In genomic region chr7:49633375-49633956, GRCm38 (mm10) we compare ENCODE assay signal across 8 mouse cellular contexts. TPM values are rescaled to one million over a fixed set of nuclear protein-coding genes. Genes with fewer than 3 reads are reported as not detected.
A peak's percentile ranks its signal among the peaks of the same experiment; 100 is the strongest.
DNase-seq lines count a peak whose midpoint lies in the region; ATAC-seq lines count a peak whose summit lies in the region.

No protein-coding gene starts in this region.

- no peaks in the 10 kb centered on the region for H3K9me3 ChIP-seq in limb, embryonic 11.5 days (ENCODE audit: control insufficient read depth, low read length)
- H3K9me3 ChIP-seq in midbrain, embryonic 13.5 days: no peaks in the 10 kb centered on the region

- ATAC-seq in granulocyte monocyte progenitor cell, adult 5-6 weeks (replicated peaks; ENCODE audit: poor library complexity, severe bottlenecking): peak; percentile 90
- no peak for ATAC-seq in limb, embryonic 11.5 days (ENCODE audit: insufficient number of reproducible peaks, low FRiP score, low TSS enrichment, low read depth)
- ATAC-seq in midbrain, embryonic 13.5 days: peak; percentile 27

- H3K27ac ChIP-seq in limb, embryonic 11.5 days (replicated peaks; ENCODE audit: low read depth, low read length): no peak overlapping the region
- peak overlapping the region; percentile 60; the same call in 1 of the 2 replicates for H3K27ac ChIP-seq in midbrain, embryonic 13.5 days

- H3K27me3 ChIP-seq in limb, embryonic 11.5 days (ENCODE audit: control insufficient read depth, insufficient read depth, low read length): peaks cover 74% of the 10 kb centered on the region
- H3K27me3 ChIP-seq in midbrain, embryonic 13.5 days: peaks cover 84% of the 10 kb centered on the region

- WGBS in limb, embryonic 11.5 days: under 1% methylated on average over 33 of the region's 33 CpGs
- WGBS in midbrain, embryonic 13.5 days: under 1% methylated on average over 33 of the region's 33 CpGs

- peak; percentile 21 to 32 for DNase-seq in cerebellum, postnatal 10 days
- no peak for DNase-seq in cerebellum, adult 18-20 months
- DNase-seq in adrenal gland, postnatal 14 days: peak; percentile 37
- DNase-seq in limb, embryonic 11.5 days (ENCODE audit: low spot score): peak; percentile 64
- peak; percentile 53 for DNase-seq in thymus, postnatal 14 days
- no peak for DNase-seq in frontal cortex, postnatal 10 days (ENCODE audit: low spot score in 2 of 2)

- no peaks in the 10 kb centered on the region; the same call in none of the 2 replicates for H3K4me1 ChIP-seq in limb, embryonic 11.5 days (ENCODE audit: control insufficient read depth, insufficient read depth, low read length)
- peaks cover 50% of the 10 kb centered on the region for H3K4me1 ChIP-seq in midbrain, embryonic 13.5 days (replicated peaks)

- peak overlapping the region; percentile 51 for H3K4me2 ChIP-seq in limb, embryonic 11.5 days (ENCODE audit: low read depth, severe bottlenecking)
- H3K4me2 ChIP-seq in midbrain, embryonic 13.5 days (replicated peaks): peak overlapping the region; percentile 59

- no peak overlapping the region; the same call in 1 of the 2 replicates for H3K9ac ChIP-seq in limb, embryonic 11.5 days (ENCODE audit: low read length)
- peak overlapping the region; percentile 61 for H3K9ac ChIP-seq in midbrain, embryonic 13.5 days (replicated peaks)

- H3K36me3 ChIP-seq in limb, embryonic 11.5 days (ENCODE audit: control insufficient read depth, insufficient read depth, low read length): no peaks in the 10 kb centered on the region
- H3K36me3 ChIP-seq in midbrain, embryonic 13.5 days: no peaks in the 10 kb centered on the region

- peak overlapping the region; percentile 26 for H3K4me3 ChIP-seq in limb, embryonic 11.5 days (ENCODE audit: low read depth, low read length)
- peak overlapping the region; percentile 43 for H3K4me3 ChIP-seq in midbrain, embryonic 13.5 days (replicated peaks)

RNA-seq across cellular contexts. Expression of gene Dbx1, which starts 3.2 kb away (rescaled TPM):
- total RNA-seq in adrenal gland, postnatal 14 days (2021): not detected in 2 replicates
- not detected in 2 replicates for total RNA-seq in granulocyte monocyte progenitor cell, adult 5-6 weeks (2014; fragmentation: Nextera tagmentation)
- not detected in 2 replicates for total RNA-seq in granulocyte monocyte progenitor cell, adult 5-6 weeks (2017)
- polyA plus RNA-seq in limb, embryonic 11.5 days (2014; fragmentation: Nextera tagmentation; extraction: Ambion mirVana): not detected in 2 replicates
- polyA plus RNA-seq in midbrain, embryonic 13.5 days (2015; fragmentation: Nextera tagmentation; extraction: Ambion mirVana): 78.5 and 84.6 TPM in 2 replicates

Comparison
In these comparisons a context has a peak if more than half of its experiments do, and no peak if none do; other contexts are left out.
1. DNase-seq: peak in cerebellum, postnatal 10 days (2 of 2), adrenal gland, postnatal 14 days (single experiment), limb, embryonic 11.5 days (single experiment) and thymus, postnatal 14 days (single experiment); none in cerebellum, adult 18-20 months (0 of 2) and frontal cortex, postnatal 10 days (0 of 2).